Mouse (Mus musculus) liver, embryonic 14.5 days (tissue): Measurements from ENCODE around the gene Atp8a2. TPM values are rescaled to one million over a fixed set of nuclear protein-coding genes. Genes with fewer than 3 reads are reported as not detected.
"Not testable (repeated sequence)": the region's sequence is repeated elsewhere in the genome, so short reads cannot be mapped to it uniquely, and the experiment has no call there.

Experiments
- ATAC-seq: fragments of 200-750 bp; cut with Nextera tagmentation; 2 replicates; pipeline ENCODE4 v1.8.0; 2017; ENCODE audit warnings: moderate number of reproducible peaks, mild to moderate bottlenecking, moderate library complexity; ENCODE audit not compliant: insufficient read depth
- DNase-seq, 3 experiments: peaks; one replicate each; pipeline ENCODE4 v3.0.0-alpha.2; 2012 to 2013; ENCODE audit warnings: low read depth in 3 of 3, low spot score in 3 of 3
- H3K27ac ChIP-seq: fragments of 300-500 bp; sonication (generic); 2 replicates; pipeline ENCODE4 v1.5.1; 2014; ENCODE audit warnings: moderate library complexity, mild to moderate bottlenecking, control low read depth, inconsistent platforms
- H3K27me3 ChIP-seq: fragments of 300-500 bp; sonication (generic); 2 replicates; pipeline ENCODE4 v1.6.1; 2014; ENCODE audit warnings: mild to moderate bottlenecking, low read length, moderate library complexity; ENCODE audit not compliant: control insufficient read depth, insufficient read depth
- H3K36me3 ChIP-seq: fragments of 300-500 bp; sonication (generic); replicated peaks from 2 replicates; pipeline ENCODE4 v1.6.1; 2014; ENCODE audit warnings: low read depth; ENCODE audit not compliant: control insufficient read depth, insufficient read depth
- H3K4me1 ChIP-seq, 2 experiments: fragments of 200-500 bp in 1 of 2; fragments of 300-500 bp in 1 of 2; sonication (generic) in 1 of 2; replicated peaks; 2 replicates each; pipeline ENCODE4 v1.6.1; 2012 to 2014; ENCODE audit warnings: antibody characterized with exemption in 1 of 2, inconsistent platforms in 1 of 2, low read length in 1 of 2; ENCODE audit not compliant: control insufficient read depth in 2 of 2, insufficient read depth in 2 of 2
- H3K4me2 ChIP-seq: fragments of 300-500 bp; sonication (generic); 2 replicates; pipeline ENCODE4 v1.6.1; 2014; ENCODE audit warnings: low read depth, mild to moderate bottlenecking, control low read depth, moderate library complexity
- H3K4me3 ChIP-seq, 2 experiments: fragments of 200-500 bp in 1 of 2; fragments of 300-500 bp in 1 of 2; sonication (generic) in 1 of 2; 2 replicates each; pipeline ENCODE4 v1.5.1; 2012 to 2014; ENCODE audit warnings: low read depth in 2 of 2, low read length in 2 of 2, mild to moderate bottlenecking in 2 of 2, control low read depth in 1 of 2, inconsistent platforms in 1 of 2, moderate library complexity in 1 of 2; ENCODE audit not compliant: insufficient read depth in 1 of 2
- H3K9ac ChIP-seq: fragments of 300-500 bp; sonication (generic); replicated peaks from 2 replicates; pipeline ENCODE4 v1.6.1; 2014; ENCODE audit warnings: mild to moderate bottlenecking, control low read depth, moderate library complexity
- H3K9me3 ChIP-seq: fragments of 300-500 bp; sonication (generic); 2 replicates; pipeline ENCODE4 v1.6.1; 2016; ENCODE audit warnings: low read length, mixed read lengths; ENCODE audit not compliant: control insufficient read depth
- CTCF ChIP-seq: IDR thresholded peaks from 2 replicates; pipeline ENCODE4 v1.5.1; 2016; ENCODE audit warnings: antibody characterized with exemption, low read depth, control low read depth
- EP300 ChIP-seq: IDR thresholded peaks from 2 replicates; pipeline ENCODE4 v1.6.1; 2016; ENCODE audit warnings: antibody characterized with exemption, low read depth
- WGBS: fragments of 180-500 bp; shearing (Covaris S2); extraction: QIAGEN DNeasy Blood & Tissue Kit; methylation state at CpG from one replicate; pipeline ENCODE4 v1.1.7; 2014; ENCODE audit not compliant: insufficient replicate concordance; 5-methylcytosine and 5-hydroxymethylcytosine counted together
- polyA plus RNA-seq, 2 experiments: library from polyadenylated mRNA; depleted of rRNA in 1 of 2; stranded (reverse) in 1 of 2; unstranded in 1 of 2; fragments of >200 nt; fragmentation: Nextera tagmentation in 1 of 2; extraction: Ambion mirVana in 1 of 2; gene quantifications; 2 replicates each; pipeline versions ENCODE4 v1.2.1 to v1.2.3; 2012 to 2014

Gene Atp8a2
- polyA plus RNA-seq, 2 experiments: 0.51 to 1.8 TPM

DNA sequence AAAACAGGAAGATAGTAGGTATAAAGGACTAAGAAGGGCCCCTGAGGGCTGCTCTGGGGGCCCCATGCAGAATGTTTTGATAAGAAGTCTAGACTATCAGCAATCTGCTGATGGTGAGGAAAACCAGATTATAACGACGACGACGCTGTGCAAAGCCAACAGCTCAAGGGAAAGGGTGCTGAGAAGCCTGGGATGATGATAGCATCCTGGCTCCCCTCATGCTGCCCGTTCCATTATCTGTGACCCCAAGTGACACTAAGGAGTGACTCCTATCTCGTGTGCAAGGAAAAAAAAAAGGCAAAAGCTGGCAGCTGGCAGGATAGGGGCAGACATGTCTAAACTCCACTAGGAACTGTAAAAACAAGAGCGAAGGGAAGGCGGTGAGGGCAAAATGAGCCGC, 343.8 kb downstream of the Atp8a2 start:
- ATAC-seq (no peak), DNase-seq (no peak)
- WGBS: 32% methylated on average over 9 of the region's 9 CpGs
- Histone ChIP-seq H3K4me3 (no peak overlapping the region), H3K27ac (no peak overlapping the region), H3K9ac (no peak overlapping the region), H3K27me3 (no peaks in the 10 kb centered on the region), H3K9me3 (no peaks in the 10 kb centered on the region), H3K4me2 (no peak overlapping the region), H3K4me1 (0 out of 4 replicates have a peak, but pooled peaks cover 0 to 3% of the 10 kb centered on the region in 2 experiments), H3K36me3 (no peaks in the 10 kb centered on the region)
- TF ChIP-seq EP300 (no peak), CTCF (no peak)

GRCm38 (mm10) chr14:59846609-59847375, 350.2 kb downstream of the Atp8a2 start:
- ATAC-seq: no peak
- peaks cover 0 to 9% of the 10 kb centered on the region in 2 experiments; a peak in 2 of 4 replicates for H3K4me1 ChIP-seq
- H3K36me3 ChIP-seq: no peaks in the 10 kb centered on the region
- 56% methylated on average over 14 of the region's 14 CpGs for WGBS
- H3K27me3 ChIP-seq: no peaks in the 10 kb centered on the region
- H3K27ac ChIP-seq: no peak overlapping the region
- H3K9ac ChIP-seq: no peak overlapping the region
- no peak for TF ChIP-seq EP300
- no peak for TF ChIP-seq CTCF
- no peaks in the 10 kb centered on the region for H3K9me3 ChIP-seq
- DNase-seq: no peak
- H3K4me2 ChIP-seq: no peak overlapping the region
- no peak overlapping the region for H3K4me3 ChIP-seq

DNA sequence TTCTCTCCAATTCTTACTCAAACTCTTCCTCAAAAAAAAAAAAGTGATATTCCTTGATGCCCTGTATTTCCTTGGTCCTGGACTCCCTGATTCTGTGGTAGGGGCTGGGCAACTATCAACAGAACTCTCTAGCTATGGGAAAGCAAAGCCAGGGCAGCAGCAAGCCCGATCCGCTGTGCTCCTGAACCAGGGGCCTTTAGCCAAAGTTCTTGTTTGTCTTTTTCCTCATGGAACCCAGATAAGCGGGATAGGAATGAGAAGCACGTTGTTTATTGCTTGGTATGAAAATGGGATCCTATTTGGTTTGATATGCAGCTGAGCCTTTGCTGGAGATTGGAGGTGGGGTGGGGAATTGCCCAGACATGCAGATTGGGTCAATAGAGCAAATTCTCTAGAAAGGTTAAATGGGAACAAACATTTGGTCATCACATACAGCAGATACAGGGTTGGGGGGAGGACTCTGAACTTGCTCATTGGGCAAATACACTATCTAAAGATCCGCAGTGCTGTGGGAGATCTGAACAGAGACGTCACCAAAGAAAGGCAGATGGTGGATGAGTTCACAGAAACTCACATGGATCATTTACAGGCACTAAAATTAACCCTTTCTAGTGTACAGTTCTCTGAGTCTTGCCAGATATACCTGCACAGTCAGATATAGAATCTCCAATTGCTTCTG, 353.6 kb downstream of the Atp8a2 start:
- DNase-seq: peak in 2 of 3 experiments; percentile 2 to 7
- TF ChIP-seq CTCF (no peak), EP300 (no peak)
- Histone ChIP-seq H3K4me3 (no peak overlapping the region), H3K9ac (no peak overlapping the region), H3K27ac (no peak overlapping the region), H3K4me2 (no peak overlapping the region), H3K36me3 (no peaks in the 10 kb centered on the region), H3K4me1 (peaks cover 0 to 9% of the 10 kb centered on the region in 2 experiments; a peak in 2 of 4 replicates), H3K9me3 (no peaks in the 10 kb centered on the region), H3K27me3 (no peaks in the 10 kb centered on the region)
- WGBS: 52% methylated on average over 6 of the region's 6 CpGs
- ATAC-seq: peak; percentile 61

DNA sequence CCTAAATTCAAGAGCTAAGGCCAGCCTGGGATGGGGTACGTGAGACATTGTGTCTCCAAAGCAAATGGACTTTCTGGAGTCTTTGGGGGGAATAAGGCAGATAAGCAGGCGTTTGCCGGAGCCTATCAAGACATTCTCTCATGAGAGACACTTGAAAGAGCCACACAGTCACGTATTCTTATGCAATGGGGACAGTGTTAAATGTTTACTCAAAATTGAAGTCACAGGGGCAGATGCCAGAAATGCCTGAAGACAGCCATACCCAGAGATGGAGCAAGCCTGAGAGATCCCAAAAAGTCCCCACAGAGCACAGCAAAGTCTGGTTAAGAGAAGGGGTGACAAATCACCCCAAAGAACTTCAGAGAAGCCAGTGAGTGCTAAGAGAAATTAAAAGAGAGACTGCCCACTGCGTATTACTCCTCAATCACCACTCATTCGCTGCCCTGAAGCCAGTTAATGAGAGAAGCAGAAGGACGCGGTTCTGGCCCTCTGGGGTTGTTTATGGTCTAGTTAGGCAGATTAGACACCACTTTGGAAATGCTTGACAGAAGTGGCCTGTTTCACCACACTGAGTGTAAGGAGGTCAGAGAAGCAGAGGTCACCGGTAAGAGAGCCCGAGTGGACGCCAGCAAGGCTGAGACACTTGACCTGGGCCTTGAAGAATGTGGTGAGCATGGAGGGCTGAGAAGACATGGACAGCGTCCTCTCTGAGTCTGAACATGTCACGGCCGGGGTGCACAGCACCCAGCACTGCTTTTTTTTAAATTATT, 356.8 kb downstream of the Atp8a2 start:
- H3K4me3 ChIP-seq: no peak overlapping the region
- no peaks in the 10 kb centered on the region for H3K27me3 ChIP-seq
- H3K4me1 ChIP-seq: peaks cover 0 to 9% of the 10 kb centered on the region in 2 experiments; a peak in 2 of 4 replicates
- DNase-seq (no peak), ATAC-seq (no peak)
- H3K9me3 ChIP-seq: no peaks in the 10 kb centered on the region
- H3K36me3 ChIP-seq: no peaks in the 10 kb centered on the region
- TF ChIP-seq EP300: no peak
- no peak for TF ChIP-seq CTCF
- 63% methylated on average over 14 of the region's 14 CpGs for WGBS
- no peak overlapping the region for H3K27ac ChIP-seq
- no peak overlapping the region for H3K9ac ChIP-seq
- H3K4me2 ChIP-seq: no peak overlapping the region

GRCm38 (mm10) chr14:59838446-59839259, 358.3 kb downstream of the Atp8a2 start:
- ATAC-seq, H3K4me3 ChIP-seq, H3K4me1 ChIP-seq, H3K9me3 ChIP-seq, H3K4me2 ChIP-seq, H3K27ac ChIP-seq, H3K27me3 ChIP-seq, H3K9ac ChIP-seq, DNase-seq, H3K36me3 ChIP-seq: not testable (repeated sequence)
- WGBS: 55% methylated on average over 1 of the region's 3 CpGs

GRCm38 (mm10) chr14:59837691-59838241, 359.2 kb downstream of the Atp8a2 start:
- DNase-seq, H3K36me3 ChIP-seq, H3K4me1 ChIP-seq, H3K9me3 ChIP-seq, H3K27ac ChIP-seq, H3K4me2 ChIP-seq, H3K27me3 ChIP-seq, H3K9ac ChIP-seq, ATAC-seq, H3K4me3 ChIP-seq: not testable (repeated sequence)
- WGBS: no CpG with 5 or more reads among the region's 3 CpGs
